Mouse (Mus musculus) thymus, postnatal 10 days (tissue): ENCODE results near the gene Ngfr.

Experiments used
- DNase-seq, 2 experiments: peaks; one replicate each; pipeline ENCODE4 v3.0.0; 2021; ENCODE audit warnings: low spot score in 2 of 2

The Ngfr gene

DNA sequence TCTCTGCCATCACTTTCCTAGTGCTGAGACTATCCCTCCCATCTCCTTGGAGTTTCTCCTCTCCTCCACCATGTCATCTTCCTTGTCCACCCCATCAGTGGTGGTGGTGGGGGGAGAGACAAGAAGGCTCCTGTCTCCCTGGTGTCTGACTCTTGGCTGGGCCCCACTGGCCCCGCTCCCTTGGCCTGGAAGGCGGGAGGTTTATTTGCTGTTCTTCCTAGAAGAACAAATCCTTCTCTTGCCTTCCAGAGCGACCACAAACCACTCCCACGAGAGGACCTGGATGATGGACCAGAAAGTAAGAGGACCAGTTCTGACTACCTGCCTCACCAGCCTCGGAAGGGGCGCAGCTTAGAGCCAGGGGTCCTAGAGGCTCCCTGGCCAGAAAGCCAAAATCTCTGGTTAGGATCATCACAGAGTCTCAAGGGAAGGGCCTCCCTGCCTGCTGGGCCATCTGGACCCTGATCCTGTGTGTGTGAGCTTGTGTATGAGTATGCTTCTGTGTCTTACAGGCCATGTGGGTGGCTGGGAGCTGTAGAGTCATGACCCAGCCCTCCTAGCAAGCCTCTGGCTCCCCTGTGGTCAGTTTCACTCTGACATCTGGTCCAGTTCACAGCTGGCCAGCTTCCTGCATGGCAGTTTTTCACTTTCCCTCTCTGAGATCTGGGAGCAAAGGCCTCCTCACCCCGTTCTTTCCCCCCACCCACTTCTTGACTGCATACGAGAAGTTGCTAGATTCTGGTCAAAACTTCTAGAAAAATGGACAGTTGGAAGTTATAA, 19.4 kb downstream of the Ngfr start:
- DNase-seq = no peak

GRCm38 (mm10) chr11:95567366-95567765, 20.2 kb downstream of the Ngfr start:
- no peak for DNase-seq

DNA sequence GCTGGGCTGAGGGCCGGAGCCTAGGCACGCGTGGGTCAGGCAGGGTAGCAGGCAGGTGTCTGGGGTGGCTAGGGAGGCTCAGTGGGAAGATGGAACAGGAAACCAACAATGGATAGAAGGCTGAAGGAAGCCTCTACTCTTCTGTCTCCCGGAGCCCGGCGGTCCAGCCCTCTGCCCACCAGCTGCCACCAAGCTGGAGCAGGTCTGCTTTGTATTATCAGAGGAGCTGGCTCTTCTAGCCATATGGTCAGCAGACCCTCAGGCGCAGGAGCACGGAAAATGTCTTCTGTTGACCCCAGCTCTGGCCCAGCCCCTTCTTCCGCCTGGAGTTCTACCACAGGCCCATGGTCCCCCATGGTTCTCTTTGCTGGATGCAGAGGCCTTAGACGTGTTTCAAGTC, 22.2 kb downstream of the Ngfr start:
- no peak for DNase-seq

- no peak for DNase-seq
Measured at GRCm38 (mm10) chr11:95563849-95564248, 23.7 kb downstream of the Ngfr start.

- no peak for DNase-seq
Measured at GRCm38 (mm10) chr11:95560773-95561172, 26.8 kb downstream of the Ngfr start.

DNA sequence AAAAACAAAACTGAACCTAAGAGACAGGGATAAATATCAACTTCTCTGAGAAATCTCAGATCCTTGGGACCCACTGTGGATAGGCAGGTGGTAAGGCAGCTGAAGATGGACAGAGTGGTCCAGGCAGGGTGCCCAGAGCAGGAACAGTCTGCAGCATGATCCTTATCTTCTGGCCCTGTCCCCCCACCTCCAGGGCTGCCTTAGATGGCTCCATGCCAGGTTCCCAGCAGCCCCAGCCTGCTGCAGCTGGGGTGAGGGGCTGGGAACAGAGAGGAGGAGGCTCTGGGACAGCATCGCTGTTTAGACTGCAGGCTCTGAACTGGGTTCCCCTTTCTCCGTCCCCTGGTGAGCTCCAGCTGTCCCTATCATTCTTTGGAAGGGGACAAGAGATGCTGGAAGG, 27.8 kb downstream of the Ngfr start:
- DNase-seq = no peak

GRCm38 (mm10) chr11:95557719-95558118, 29.8 kb downstream of the Ngfr start:
- DNase-seq = no peak

GRCm38 (mm10) chr11:95557032-95557431, 30.5 kb downstream of the Ngfr start:
- DNase-seq = no peak

DNA sequence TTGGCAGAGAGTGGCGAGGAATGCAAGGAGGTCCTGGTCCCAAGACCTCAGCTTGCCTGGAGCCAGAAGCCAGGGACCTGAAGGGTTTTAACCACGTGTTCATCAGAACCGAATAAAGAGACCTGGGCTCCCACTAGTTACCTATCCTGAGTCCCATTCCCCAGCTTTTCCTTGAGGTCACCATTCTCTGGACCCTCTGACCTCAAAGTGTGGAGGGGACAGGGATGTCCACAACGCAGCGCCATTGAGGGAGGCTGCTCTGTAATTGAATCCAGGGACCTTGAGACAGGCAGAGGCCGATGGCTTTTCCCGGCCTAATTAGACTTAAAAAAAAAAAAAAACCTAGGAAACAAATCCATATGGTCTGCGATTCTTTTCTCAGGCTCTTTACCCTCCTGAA, 32.3 kb downstream of the Ngfr start:
- DNase-seq = no peak

DNA sequence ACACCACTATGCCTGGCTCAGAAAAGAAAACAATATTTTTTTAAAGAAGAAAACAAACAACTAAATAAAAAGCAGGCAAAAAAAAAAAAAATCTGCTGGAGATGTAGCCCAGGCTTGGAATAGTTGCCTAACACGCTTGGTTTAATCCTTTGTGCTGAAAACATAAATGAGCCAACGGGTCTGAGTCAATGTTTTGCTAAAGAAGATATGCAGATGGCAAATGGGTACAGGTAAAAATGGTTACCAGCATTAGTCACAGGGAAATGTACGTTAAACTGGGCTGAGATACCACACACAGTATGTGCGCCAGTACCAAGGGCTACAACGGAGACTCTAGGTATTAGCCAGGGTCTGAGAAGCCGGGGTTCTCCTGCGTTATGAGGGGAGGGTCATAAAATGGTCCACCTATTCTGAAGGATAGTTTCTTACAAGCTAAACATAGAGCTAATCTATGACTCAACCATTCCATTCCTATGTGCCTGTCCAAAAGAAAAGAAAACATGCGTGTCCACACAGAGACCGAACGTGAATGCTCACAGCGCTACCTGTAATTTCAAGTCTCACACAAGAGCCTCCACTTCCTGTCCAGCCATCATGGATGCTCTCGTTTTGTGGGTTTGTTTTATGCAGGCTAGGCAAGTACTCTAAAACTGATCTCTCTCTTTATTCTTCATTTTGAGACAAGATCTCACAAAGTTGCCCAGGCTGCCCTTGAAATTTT, 37.1 kb downstream of the Ngfr start:
- no peak for DNase-seq

DNA sequence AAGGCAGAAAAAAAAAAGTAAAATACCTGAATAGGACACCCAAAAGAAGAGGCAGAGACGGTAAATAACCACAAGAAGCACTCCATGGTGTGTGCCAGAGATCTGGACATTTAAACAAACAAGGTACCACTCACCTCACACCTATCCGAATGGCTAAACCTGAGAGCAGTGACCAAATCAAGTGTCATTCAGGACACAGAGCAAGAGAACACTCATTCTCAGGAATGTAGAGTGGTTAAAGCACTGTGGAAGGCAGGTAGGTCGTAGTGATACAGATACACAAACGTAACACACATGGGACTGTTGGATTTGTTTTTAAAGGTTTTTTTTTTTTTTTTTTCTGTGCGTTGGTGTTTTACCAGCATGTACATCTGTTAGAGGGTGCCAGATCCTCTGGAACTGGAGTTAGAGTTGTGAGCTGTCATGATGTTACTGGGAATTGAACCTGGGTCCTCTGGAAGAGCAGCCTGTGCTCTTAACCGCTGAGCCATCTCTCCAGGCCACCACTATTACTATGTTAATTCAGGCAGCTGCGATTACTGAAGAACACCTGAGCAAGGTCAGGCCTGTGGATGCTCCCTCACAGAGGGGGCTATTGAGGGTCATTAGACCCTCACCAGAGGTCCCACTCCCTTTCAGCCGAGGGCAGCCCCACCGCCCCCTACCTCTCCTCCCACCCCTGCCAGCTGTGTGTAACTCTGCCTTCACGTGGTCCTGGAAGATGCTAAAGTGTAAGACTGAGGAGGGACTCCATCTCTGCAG, 41.3 kb downstream of the Ngfr start:
- no peak for DNase-seq

DNA sequence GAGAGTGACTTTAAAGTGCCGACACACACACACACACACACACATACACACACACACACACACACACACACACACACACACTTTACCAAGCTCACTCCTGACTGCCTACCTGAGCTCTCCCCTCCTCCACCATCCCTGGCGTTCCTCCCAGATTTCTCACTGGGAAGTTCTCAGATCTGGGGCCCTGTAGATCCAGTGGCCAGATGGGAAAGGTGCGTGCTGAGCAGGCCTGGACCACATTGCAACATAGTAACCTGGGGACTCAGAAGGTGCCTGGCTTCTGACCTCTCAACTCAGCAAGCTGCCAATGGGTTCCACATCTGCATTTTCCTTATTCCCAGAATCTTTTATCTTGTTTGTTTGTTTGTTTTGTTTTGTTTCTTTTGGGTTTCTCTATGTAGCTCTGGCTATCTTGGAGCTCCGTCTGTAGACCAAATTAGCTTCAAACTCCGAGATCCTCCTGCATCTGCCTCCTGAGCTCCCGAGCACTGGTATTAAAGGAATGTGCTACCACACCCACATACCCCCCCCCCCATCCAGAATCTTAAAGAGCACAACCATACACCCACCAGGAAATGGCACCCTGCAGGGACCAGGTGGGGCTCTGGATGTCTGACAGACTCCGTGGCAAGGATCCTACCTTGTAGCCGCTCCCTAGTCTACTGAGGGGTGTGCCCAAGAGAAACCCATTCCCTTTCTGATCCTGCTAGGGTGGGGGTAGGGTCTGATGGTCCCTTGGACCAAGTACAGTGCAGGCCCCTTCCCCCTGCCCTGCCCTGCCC, 42.8 kb downstream of the Ngfr start:
- DNase-seq = no peak

DNA sequence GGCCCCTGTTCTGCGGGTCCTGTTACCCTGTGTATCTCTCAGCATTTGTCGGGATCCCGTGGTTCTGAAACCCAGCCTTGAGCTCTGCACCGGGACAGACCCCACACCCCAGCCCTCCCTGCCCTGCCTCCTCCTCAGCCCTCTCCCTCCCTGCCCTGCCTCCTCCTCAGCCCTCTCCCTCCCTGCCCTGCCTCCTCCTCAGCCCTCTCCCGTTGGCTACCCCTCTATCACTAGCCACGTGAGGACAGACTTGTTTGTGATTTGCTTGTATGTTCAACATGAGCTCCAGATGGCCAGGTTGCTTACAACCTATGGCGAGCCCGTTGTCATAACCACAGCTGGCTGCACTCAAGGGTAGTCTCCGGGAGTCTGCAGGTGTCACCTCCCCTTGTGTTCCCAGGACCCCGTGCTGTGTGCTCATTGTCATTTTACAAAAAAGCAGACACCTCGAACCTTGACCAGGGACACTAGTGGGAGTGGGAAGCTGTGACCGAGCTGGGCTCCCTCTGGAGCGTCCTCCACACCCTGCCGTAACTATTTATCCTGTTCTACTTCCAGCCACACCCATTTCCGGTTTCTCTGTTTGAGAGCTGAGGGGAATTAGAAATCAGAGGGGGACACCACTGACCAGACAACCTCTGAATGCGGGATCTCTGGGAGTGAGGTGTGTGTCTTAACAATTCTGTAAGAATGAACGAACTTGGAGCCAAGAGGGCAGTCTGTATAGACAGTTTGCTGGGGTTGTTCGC, 46.7 kb downstream of the Ngfr start:
- no peak for DNase-seq

DNA sequence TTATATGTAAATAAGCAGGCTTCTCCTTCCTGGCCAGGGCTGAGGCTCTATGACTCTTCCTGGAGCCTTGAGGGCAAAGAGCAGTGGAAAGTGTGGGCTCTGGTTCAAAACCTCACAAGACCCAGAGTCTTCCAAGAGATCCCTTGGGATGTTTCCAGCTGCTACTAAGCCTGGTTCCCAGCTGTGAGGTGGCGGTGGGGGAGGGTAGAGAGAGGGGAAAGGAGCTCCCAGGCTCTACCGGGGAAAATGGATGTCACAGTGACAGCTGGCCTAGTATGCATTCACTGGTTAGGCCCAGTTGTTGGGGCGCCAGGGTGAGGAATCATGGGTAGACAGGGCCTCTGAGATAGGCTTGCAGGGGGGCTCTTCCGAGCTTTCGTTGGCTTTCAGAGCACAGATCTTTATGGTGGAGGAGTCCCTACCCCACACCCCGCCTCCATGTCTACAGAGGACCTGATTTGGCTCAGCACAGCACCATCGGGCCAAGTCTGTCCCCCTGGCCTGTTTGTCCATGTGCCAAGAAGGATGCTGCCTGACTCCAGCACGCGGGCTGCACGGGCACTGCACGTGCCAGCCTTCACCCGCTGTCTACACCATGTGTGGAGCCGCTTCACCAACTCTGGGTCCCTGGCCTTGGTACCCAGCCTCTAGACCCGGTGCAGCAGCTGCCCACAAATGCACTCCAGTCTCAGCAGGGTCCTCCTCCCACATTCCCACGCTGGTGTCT, 49.0 kb downstream of the Ngfr start:
- no peak for DNase-seq

- peak; percentile 32 to 85 for DNase-seq
Measured at GRCm38 (mm10) chr11:95533484-95534160, 53.9 kb downstream of the Ngfr start.

DNA sequence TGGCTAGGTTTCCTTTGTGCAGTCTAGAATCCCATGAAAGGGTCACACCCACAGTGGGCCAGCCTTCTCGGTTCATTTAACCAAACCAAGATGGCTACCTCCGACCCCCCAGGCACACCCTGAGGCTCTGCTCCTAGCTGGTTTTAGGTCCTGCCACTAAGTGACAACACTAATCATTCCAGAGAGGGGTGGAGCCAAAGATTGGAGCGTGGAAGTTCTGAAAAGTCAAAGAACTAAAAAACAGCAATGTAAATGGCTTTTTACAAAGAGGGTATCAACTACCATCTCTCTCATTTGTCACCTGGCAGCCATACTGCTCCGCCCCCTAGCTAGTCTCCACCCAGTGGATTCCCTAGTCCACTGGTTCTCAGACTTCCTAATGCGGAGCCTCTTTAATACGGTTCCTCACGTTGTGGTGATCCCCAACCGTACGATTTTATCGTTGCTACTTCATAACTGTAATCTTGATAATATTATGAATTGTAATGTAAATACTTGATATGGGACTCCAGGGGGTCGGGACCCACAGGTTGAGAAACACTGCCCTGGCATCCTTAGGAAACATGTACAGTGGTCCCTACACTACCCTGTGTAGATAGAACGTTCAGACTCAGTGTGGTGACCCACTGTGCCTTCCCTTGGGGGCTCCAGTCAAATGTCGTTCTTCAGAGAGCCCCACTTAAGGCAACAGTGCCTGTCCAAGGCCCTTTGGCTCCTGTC, 55.0 kb downstream of the Ngfr start:
- no peak for DNase-seq

DNA sequence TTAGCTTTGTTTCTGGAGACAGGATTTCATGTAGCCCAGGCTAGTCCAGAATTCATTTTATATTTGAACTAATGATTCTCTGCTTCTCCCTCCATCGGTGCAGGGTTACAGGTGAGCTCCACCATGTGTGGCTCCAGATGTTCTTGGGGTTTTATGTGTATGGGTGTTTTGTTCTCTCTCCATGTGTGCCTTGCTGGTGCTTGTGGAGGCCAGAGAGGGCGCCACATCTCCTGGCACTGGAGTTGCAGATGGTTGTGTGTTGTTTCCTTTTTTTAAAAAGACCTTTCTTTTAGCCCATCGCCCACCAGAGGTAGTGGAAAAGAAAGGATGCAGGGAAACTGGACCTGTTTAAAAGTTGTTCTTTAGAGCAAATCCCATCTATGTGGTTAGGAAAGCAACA, 59.3 kb downstream of the Ngfr start:
- DNase-seq = no peak

GRCm38 (mm10) chr11:95527307-95527706, 60.2 kb downstream of the Ngfr start:
- DNase-seq = no peak

- peak; percentile 47 to 68 for DNase-seq
Measured at GRCm38 (mm10) chr11:95521563-95521962, 66.0 kb downstream of the Ngfr start.
